Mouse (Mus musculus) adrenal gland, postnatal 4 days (tissue): ENCODE measurements around the gene Ppp1r1b. TPM values are rescaled to one million over a fixed set of nuclear protein-coding genes. Genes with fewer than 3 reads are reported as not detected.

Experiments used
- DNase-seq, 2 experiments: peaks; one replicate each; pipeline ENCODE4 v3.0.0; 2021 to 2022; ENCODE audit warnings: low spot score in 2 of 2, mixed read lengths in 2 of 2
- total RNA-seq, 2 experiments: library from RNA; stranded (reverse); gene quantifications; 2 replicates each; pipeline ENCODE4 v1.2.3; 2021

The Ppp1r1b gene
- total RNA-seq, 2 experiments from 2014 or later, result 1.3 to 1.9 TPM

GRCm38 (mm10) chr11:98345253-98345652 lies 3.0 kb upstream of the Ppp1r1b start:
- peak; percentile 58 to 69 for DNase-seq

DNA sequence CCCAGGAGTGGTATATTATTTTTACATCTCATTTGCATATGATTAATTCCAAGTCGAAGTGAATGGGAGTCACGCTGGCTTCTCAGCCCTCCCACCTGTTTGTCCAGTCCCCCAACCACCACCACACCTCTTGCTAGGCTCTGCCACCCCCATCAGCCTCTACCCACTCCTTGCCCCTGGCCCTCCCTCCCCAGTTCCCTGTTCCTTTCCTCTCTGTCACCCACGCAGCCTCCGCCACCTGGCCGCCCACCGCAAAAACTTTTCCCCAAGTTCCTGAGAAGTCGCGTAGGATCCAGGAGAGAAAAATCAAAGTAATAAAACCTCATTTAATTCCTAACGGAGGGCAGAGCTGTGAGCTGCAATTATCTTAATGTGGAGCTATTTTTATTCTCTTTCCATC lies 2.0 kb upstream of the Ppp1r1b start:
- DNase-seq, result no peak

- DNase-seq, result no peak
Observed at GRCm38 (mm10) chr11:98347385-98348082, 670 bp upstream of the Ppp1r1b start.

DNA sequence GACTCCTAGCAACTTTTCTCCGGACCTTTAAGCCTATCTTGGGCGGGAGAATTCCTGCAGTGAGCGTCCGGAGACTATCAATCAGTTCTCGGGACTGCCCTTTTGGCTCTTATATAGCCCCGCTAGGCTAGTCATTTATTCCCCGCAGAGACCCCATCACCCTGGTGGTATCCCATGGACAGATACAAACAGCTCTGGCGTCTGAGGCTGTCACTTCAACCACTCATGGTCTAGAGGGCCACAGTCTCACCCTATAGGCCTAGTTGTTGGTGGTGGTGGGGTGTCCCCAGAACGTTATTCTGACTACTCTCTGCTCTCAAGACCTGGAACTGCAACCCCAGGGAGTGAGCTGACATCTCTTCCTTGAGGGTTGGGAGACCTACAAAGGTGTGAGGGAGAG lies 1.1 kb downstream of the Ppp1r1b start:
- no peak for DNase-seq

DNA sequence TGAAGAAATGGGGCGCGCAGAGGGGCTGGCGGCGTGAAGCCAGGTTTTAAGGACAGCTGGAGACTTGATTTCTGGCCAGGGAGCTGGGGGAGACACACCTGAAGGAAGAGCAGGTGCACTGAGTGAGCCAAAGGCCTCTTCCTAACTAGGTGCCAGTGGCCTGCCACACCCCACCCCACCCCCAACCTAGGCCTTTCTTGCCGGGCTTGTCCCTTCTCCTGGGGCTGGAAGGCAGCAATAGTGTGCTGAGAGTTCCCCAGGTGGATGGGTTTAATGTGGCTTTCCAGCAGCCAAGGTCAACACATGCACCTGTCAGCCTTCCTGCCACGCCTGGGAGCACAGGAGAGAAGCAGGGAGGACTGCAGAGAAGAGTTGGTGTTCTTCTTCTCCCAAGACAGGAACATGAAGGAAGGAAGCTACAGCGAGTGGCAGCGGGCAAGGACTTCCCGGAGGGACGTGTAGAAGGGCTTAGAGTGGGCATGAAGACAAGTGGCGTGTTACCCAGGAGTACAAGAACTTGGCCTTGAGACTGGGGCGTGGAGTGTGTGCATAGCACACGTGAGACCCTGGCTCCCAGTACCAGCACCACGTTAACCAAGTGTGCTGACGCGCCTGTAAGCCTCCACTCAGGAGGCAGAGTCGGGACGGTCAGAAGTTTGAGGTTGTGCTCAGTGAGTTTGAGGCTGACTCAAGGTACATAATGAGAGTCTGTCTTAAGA lies 4.2 kb downstream of the Ppp1r1b start:
- DNase-seq, result no peak

- no peak for DNase-seq
Observed at GRCm38 (mm10) chr11:98353651-98354211, 5.5 kb downstream of the Ppp1r1b start.

DNA sequence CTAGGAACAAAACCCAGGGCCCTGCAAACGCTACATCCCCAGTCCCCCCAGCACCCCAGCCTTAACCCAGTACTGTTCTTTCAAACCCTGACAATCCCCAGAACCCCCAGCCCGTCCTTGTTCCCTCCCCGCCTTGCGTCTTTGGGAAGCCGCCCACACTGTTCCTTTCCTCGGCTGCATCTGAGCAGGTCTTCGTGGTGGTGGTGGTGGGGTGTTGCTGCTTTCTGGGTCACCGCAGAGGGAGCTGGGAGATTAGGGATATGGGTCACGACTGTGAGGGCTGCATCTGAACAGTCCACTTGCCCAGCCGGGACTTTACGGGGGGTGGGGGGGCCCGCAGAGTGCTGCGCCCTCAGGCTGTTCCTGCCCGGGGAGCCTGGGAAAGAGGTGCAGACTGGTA lies 6.2 kb downstream of the Ppp1r1b start:
- DNase-seq, result no peak

- DNase-seq, result no peak
Observed at GRCm38 (mm10) chr11:98355732-98356299, 7.6 kb downstream of the Ppp1r1b start.

DNA sequence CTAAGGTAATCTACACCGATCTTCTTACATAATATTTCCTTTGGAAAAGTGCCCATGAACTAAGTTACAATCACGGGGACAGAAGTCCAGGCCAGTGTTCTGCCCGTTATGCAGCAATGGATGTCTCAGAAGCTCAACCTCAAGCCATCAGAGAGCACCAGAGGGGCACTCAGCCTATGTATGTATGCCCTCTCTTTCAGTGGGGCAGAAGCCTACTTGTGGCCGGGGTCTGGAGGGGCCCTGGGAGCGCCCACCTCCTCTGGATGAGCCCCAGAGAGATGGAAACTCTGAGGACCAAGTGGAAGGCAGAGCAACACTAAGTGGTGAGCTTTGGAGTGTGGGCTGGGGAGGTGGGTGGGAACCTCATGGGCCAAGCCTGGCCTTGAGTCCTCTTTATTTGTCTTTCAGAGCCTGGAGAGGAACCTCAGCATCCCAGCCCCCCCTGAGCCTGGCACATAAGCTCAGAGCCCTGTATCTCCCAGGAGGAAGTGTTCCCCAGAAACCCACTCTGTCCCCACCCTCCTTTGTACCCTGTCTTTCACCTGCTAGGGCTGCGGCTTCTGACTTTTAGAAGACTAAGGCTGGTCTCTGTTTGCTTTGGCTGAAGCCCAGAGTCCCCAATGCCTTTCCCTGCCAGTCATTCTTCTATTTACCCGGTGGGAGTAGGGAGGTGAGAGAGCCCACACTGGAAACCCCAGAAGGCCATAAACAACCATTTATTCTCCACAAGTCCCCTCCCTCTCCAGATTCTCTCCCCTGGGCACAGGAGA lies 8.6 kb downstream of the Ppp1r1b start:
- no peak for DNase-seq

DNA sequence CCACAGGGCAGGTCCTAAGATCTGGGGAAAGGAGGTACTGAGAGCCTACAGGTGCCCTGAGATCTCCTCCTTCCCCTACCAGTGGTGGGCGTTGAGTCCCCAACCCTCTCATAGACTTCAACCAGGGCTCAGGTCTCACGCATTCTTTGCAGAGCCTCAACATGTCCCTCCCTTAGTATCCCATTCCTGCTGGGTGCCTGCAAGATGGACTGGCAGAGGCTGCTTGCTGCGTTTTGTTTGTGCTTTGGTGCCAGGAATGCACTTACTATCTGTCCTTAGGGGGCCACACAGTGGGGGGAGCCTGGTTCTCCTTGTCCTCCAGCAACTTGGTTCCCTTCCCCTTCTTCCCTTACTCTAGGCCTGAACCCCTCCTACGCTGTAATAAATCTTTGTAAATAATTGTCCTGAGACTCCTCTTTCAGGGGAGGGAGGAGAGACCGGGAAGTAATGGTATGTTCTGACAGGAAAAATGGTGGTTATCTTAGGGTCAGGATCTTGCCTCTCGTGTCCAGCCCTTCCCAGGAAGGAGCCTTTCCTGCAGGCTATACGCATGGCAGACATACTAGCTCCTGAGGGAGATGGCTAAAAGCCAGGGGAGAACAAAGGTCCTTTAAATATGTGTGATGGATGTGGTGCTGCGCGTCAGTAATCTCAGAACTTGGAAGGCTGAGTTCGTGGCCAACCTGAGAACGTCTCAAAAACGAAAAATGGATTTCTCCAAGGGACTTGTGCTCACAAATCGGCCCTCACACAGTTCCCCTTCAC lies 9.4 kb downstream of the Ppp1r1b start:
- no peak for DNase-seq

DNA sequence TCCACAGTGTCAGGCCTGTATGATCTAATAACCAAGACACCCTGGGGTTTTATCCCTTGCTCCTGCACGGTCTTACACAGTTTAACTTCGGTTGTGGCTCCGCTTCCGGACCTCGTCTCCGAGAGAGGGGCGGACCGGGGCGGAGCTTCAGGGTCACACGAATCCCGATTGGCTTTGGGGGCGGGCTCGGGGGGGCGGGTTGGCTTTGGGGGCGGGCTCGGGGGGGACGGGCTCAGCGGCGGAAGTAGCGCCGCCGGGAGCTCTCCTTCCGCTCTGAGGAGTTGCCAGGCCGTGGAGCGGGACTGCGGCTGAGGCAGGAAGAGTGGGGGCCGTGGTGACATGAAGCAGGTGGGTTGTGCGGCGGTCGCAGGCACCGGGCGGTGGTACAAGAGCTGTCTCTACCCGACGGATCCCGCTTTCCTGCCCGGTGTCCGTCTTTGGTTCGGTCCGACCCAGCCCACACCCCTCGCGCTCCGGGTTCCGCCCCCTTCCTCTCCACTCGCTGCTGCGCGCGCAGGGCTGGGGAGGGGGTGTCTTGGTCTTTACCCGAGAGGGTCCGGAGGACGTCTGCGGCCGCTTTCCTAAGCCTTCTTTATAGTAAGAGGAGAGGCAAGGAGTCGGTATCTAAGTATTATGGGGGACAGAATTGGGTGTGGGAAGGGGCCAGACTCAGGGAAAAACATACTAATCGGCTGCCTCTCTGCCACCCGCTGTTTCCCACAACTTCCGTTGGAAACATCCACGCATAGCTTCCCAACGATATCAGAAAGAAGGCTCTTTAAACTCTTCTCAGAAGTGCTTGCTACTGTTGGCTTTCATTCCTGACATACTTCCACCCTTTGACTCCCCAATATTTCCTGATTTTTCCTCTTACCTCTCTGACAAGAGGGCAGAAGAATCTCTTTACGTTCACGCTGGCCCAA lies 10.2 kb downstream of the Ppp1r1b start, which contains the start of gene Stard3:
Gene Stard3 (plus strand): TSS at position 208 of the 923 bp plus-strand sequence.
- peak; percentile 69 to 82 for DNase-seq

- no peak for DNase-seq
Observed at GRCm38 (mm10) chr11:98360866-98361521, 12.8 kb downstream of the Ppp1r1b start.

GRCm38 (mm10) chr11:98363817-98364216 lies 15.6 kb downstream of the Ppp1r1b start:
- no peak for DNase-seq

DNA sequence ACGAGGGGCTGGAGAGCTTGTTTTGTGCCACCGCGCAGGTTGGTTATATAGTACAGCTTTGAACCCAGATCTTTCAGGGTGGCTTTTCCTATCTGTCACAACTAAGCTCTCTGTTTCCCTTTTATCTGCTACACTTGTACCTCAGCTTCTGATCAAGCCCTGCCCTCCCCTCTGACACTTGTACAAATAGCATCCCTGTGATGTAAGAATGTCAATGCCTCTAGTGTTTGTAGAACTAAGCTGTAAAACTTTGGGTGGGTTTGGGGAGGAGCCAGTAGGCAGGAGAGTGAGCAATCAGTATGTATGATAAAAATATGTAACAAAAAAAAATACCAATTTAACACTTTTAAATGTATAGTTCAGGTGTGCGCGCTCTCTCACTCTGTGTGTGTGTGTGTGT lies 16.2 kb downstream of the Ppp1r1b start:
- no peak for DNase-seq

- DNase-seq, result no peak
Observed at GRCm38 (mm10) chr11:98366290-98366689, 18.1 kb downstream of the Ppp1r1b start.

DNA sequence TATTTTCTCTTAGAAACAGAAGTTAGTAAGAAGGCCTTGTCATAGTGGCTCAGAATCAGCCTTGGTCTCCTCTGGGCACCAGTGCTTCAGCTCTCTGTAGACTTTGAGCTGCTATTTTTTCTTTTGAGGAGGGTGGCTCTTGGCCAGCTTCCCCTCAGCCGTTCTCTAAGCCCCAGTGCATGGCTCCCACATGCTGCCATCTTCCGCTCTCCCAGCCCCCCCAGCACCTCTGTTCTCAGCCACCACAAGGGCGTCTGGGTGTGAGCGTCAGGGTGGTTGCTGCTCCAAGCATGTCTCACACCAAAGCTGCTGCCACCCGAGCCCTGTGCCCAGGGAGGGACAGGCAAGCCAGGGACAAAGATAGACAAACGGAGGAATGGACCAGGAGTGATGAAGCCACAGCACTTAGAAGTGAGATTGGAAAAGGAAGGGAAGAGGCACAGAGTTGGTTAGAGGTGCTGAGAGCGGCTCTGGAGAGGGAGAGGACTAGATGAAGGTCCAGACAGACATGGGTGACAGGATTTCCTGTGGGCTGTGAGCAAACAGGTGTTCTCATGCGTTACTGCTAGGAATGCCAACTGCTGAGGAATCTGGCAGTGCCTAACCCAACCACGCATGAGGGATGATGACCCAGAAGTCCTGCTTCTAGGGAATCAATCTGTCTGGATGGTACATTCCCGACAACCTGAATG lies 19.1 kb downstream of the Ppp1r1b start:
- DNase-seq, result no peak

GRCm38 (mm10) chr11:98367863-98368186 lies 19.6 kb downstream of the Ppp1r1b start:
- no peak for DNase-seq

DNA sequence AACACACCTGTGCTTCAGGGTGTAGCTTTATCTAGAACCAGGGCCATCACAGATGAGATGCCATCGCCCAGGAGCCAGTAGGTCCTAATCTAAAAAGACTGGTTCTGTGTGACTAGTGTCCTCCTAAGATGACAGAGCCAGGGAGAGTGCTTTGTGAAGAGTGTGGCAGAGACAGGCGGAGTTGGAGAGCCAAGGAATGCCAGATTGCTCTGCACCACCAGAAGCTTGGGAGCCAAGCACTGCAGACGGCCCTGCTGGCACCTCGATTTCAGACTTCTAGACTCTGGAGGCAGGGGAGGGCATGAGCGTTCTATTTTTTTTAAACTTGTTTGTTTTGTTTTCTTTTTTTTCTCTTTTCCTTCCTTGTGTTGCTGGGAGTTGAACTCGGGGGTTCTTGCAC lies 21.1 kb downstream of the Ppp1r1b start:
- DNase-seq, result no peak
